Mouse (Mus musculus) bone marrow, adult 2 months (tissue): Measurements from ENCODE around the gene Ifit1.

Experiments used
- CTCF ChIP-seq: fragments of 200-500 bp; IDR thresholded peaks from 2 replicates; pipeline ENCODE4 v1.5.1; 2011; ENCODE audit warnings: low read length, control low read depth; ENCODE audit not compliant: control insufficient read depth, insufficient read depth
- POLR2A ChIP-seq: fragments of 200-500 bp; IDR thresholded peaks from 2 replicates; pipeline ENCODE4 v1.6.1; 2011; ENCODE audit warnings: low read depth, mild to moderate bottlenecking, control low read depth, low read length, borderline replicate concordance; ENCODE audit not compliant: control insufficient read depth

DNA sequence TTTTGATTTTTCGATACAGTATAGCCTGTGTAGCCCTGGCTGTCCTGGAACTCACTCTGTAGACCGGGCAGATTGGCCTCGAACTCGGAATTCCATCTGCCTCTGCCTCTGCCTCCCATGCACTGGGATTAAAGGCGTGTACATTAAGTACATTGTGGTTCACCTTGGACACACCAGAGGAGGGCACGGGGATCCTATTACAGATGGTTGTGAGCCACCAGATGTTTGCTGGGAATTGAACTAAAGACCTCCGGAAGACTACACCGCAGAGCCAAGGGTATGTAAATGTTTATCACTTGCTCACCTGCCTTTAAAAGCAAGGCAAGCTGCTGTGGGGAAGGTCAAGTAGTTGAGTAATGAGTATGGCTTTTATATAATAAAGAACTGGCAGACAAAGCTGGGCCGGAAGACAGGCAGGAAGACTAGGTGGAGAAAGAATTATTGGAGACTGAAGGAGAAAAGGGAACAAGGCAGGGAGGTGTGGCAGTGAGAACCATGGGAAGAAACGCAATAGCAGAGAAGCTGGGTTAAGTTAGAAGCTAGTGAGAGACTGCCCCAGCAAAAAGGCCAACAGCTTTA, 14.6 kb downstream of the Ifit1 start:
- TF ChIP-seq CTCF (no peak), POLR2A (no peak)
